Mouse (Mus musculus) lung, adult 2 months (tissue): ENCODE results near the gene Polr1a.

Experiments used
- CTCF ChIP-seq: fragments of 200-500 bp; IDR thresholded peaks from 2 replicates; pipeline ENCODE4 v1.5.1; 2011; ENCODE audit warnings: mild to moderate bottlenecking, low read length, control low read depth; ENCODE audit not compliant: insufficient read depth
- POLR2A ChIP-seq: fragments of 200-500 bp; IDR thresholded peaks from 2 replicates; pipeline ENCODE4 v1.6.1; 2011; ENCODE audit warnings: low read depth, mild to moderate bottlenecking, control low read depth, low read length, borderline replicate concordance; ENCODE audit errors: extremely low read depth

GRCm38 (mm10) chr6:72025497-72025896 is 116.6 kb downstream of the Polr1a start:
- TF ChIP-seq CTCF (no peak), POLR2A (no peak)
